Mouse (Mus musculus): Measurements from ENCODE around the gene Hbs1l. TPM values are rescaled to one million over a fixed set of nuclear protein-coding genes. Genes with fewer than 3 reads are reported as not detected.

Gene Hbs1l
- total RNA-seq, 2 experiments from 2014 or later: 68.9 to 70.3 TPM

- DNase-seq (ENCODE audit: low spot score in 2 of 2): no peak
Observed at GRCm38 (mm10) chr10:21400031-21400430, 104.3 kb downstream of the Hbs1l start.

DNA sequence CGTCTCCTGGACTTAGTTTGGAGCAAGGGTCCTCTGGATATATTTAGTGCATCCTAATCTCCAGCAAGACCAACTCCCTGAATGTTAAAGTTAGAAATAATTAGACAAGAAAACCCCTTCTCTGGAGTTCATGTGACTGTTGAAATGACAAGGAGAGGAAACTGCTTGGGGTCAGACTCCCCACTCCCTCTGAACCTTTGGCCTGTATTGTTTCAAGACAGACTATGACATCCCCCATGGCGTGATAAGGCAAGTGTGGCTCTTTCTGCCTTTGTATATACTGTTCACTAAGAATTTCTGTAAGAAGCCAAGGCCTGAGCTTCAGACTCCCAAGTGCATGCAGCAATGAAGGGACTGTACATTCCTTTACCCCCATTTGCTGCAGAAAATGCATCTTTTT lies 104.7 kb downstream of the Hbs1l start:
- DNase-seq (ENCODE audit: low spot score in 2 of 2): no peak

DNA sequence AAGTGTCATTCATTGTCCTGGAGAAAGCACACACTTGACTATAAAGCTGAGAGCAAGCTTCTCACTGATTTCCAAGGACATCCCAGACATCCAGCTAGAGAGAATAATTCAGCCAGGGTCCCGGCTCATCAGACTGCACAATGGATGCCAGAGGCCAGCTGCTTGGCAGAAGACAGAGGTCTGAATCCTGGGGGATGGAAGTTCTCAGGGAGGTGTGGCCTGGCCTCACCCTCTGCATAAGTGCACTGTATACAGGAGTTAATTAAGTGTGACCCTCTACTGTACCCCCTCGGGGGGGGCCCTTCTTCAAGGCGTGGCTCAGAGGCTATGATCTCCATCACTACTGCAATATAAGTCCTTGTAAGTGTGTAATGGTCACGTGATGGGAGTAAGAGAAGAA lies 105.5 kb downstream of the Hbs1l start:
- DNase-seq (ENCODE audit: low spot score in 2 of 2): no peak

DNA sequence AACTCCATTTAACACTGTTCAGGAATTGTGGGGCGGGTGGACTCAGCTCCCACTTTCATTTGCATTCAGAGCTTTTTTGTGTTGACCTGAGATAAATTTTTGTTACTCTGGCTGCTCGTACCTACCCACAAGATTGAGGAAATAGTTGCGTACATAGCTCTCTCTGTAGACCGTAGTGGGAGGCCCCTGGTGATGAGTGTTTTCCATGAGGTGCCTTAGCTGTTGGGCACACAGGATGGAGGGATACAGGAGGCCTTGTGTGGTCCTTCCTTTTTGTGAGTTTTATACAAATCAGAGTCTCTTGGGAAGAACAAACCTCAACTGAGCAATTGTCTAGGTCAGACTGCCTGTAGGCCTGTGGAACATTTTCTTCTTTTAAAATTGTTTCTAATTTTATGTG lies 109.0 kb downstream of the Hbs1l start:
- no peak for DNase-seq (ENCODE audit: low spot score in 2 of 2)

GRCm38 (mm10) chr10:21405707-21406534 lies 110.1 kb downstream of the Hbs1l start:
- DNase-seq (ENCODE audit: low spot score in 2 of 2): no peak

DNA sequence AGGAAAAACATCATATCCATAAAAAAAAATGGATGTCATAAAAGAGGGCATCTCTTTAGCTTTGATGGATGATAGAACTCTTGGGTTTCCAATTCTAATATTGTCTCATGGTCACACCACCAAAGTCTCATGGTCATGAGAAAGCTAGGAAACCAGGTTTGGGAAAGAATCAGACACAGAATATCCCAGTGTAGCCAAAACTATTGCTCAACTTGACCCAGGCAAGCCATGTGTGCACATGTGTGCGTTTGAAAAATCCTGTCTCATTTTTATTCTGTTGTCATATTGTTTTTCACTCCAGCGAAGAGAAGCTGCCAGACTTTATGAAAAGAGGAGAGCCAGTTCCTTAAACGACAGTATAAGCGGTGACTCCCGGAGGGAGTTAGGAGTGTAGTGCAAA lies 114.9 kb downstream of the Hbs1l start:
- no peak for DNase-seq (ENCODE audit: low spot score in 2 of 2)

DNA sequence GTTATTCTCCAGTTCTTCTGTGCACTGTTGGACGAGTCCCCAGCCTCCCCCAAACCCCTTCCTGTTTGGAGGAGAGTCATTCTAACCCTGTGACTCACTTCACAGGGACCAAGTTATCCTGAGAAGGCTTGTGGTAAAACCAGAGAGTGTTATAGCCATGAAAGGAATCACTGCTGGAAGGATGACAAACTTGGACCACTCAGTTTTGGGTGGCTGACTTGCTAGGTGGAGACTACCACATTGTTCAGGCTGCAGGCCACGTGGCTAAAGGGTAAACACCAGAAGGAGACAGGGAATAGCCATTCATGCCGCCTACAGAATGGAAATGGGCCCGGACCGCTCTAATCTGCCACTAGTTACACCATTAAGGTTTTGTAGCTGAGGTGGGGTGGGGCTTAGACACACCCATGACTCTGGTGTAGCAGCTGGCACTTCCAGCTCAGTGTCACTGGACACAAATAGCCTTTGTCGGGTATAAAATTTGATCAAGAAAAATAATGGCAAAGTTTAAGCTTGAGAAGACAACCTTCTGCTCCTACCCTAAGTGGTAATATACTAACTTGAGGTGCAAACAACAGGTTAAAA lies 115.9 kb downstream of the Hbs1l start:
- no peak for DNase-seq (ENCODE audit: low spot score in 2 of 2)

DNA sequence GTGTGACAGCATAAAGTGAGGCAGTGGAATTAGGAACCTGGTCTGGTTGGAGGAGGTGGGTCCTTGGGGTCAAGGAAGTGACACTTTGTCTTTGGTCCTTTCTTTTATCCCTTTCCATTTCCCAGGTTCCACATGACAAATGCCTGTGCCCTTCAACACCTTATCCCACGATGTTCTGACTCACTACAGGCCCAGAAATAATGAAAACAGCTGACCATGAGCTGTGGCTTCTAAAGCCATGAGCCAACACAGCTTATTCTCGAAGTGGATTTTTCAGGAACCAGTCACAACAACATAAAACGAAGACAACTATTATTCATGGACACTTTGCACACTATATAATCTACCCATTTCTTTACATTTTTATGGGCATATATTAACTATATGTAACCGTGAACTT lies 119.3 kb downstream of the Hbs1l start:
- DNase-seq (ENCODE audit: low spot score in 2 of 2): no peak

DNA sequence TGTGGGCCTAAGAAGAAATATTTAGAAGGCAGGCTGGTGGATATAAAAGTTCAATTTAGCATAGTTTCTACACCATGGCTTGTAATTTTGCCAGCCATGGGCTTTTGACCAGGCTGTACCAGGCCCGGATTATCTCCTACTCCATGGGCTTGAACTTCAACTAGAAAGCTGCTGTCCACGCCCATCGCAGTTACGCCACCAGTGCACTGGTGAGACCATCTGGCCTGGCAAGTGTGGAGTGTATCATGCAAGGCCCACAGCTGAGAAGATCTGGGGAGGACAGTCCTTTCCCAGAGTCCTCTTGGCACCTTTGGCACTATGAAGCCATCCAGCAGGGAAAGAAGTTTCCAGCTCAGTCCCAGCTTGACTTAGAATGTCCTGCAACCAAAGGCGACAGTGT lies 120.4 kb downstream of the Hbs1l start:
- DNase-seq (ENCODE audit: low spot score in 2 of 2): no peak

Other genes with a start within 250 kb of the Hbs1l start
- gene Myb, start 135.0 kb upstream of the Hbs1l start, total RNA-seq (2021): 1 to 10 TPM; 2.1 to 2.2 TPM
- gene Aldh8a1, start 81.3 kb downstream of the Hbs1l start, total RNA-seq (2021): 10 to 100 TPM in 1 of 2 experiments, under 1 TPM in 1; 0.78 to 11.8 TPM

Data from adrenal gland, postnatal 4 days (tissue).